7 mouse cellular contexts compared by ENCODE assay signal in genomic region chr9:96478071-96478888, GRCm38 (mm10). TPM values are rescaled to one million over a fixed set of nuclear protein-coding genes. Genes with fewer than 3 reads are reported as not detected.
DNase-seq lines count a peak whose midpoint lies in the region; ATAC-seq lines count a peak whose summit lies in the region.

TSS of gene Rnf7 (minus strand) at chr9:96478675.

- H3K36me3 ChIP-seq in intestine, embryonic 16.5 days (ENCODE audit: control insufficient read depth, insufficient read depth, low read length), result no peaks in the 10 kb centered on the region
- H3K36me3 ChIP-seq in midbrain, embryonic 11.5 days (ENCODE audit: control insufficient read depth, insufficient read depth, low read length), result 0 out of 2 replicates have a peak, but pooled peaks cover 2% of the 10 kb centered on the region

- peak; percentile 97 for DNase-seq in adrenal gland, adult 8-10 months
- peak; percentile 99 for DNase-seq in embryo, embryonic 9.5 days (ENCODE audit: extremely low spot score)
- DNase-seq in gastrocnemius, postnatal 4 days (ENCODE audit: low spot score in 2 of 2), result peak; percentile 100
- peak; percentile 100 for DNase-seq in left cerebral cortex, postnatal 36 days (ENCODE audit: low spot score in 2 of 2)
- DNase-seq in midbrain, embryonic 11.5 days (ENCODE audit: low spot score, missing footprints), result peak; percentile 100
- DNase-seq in skeletal muscle tissue, adult 2 months (ENCODE audit: low read depth, low spot score), result peak; percentile 96

- intact Hi-C loops in left cerebral cortex, postnatal 36 days (cut with DNase I), result loop anchor here (5.0 kb wide), 1 partner anchor 116 kb away; the partner anchor contains the start of gene Atp1b3

- ATAC-seq in intestine, embryonic 16.5 days, result peak; percentile 98
- ATAC-seq in midbrain, embryonic 11.5 days (ENCODE audit: low FRiP score), result peak; percentile 99

- peak within 1 kb of the TSS; percentile 84 for H3K9ac ChIP-seq in intestine, embryonic 16.5 days (ENCODE audit: low read depth, low read length)
- peak within 1 kb of the TSS; percentile 80 for H3K9ac ChIP-seq in midbrain, embryonic 11.5 days (ENCODE audit: low read length)

- H3K9me3 ChIP-seq in intestine, embryonic 16.5 days (ENCODE audit: control insufficient read depth, low read length), result no peaks in the 10 kb centered on the region
- no peaks in the 10 kb centered on the region for H3K9me3 ChIP-seq in midbrain, embryonic 11.5 days (ENCODE audit: control insufficient read depth, low read length)

- peaks cover 7% of the 10 kb centered on the region for H3K4me1 ChIP-seq in intestine, embryonic 16.5 days (ENCODE audit: control insufficient read depth, insufficient read depth, low read length)
- peaks cover 5% of the 10 kb centered on the region; the same call in 1 of the 2 replicates for H3K4me1 ChIP-seq in midbrain, embryonic 11.5 days (ENCODE audit: control insufficient read depth, insufficient read depth, low read length)

- H3K4me2 ChIP-seq in intestine, embryonic 16.5 days (ENCODE audit: low read depth, low read length), result peak within 1 kb of the TSS; percentile 61
- H3K4me2 ChIP-seq in midbrain, embryonic 11.5 days, result peak within 1 kb of the TSS; percentile 67

- under 1% methylated on average over 74 of the region's 74 CpGs for WGBS in intestine, embryonic 16.5 days
- WGBS in midbrain, embryonic 11.5 days, result 0% methylated on average over 62 of the region's 74 CpGs

- peak within 1 kb of the TSS; percentile 79 for H3K4me3 ChIP-seq in intestine, embryonic 16.5 days (ENCODE audit: low read length)
- H3K4me3 ChIP-seq in midbrain, embryonic 11.5 days (ENCODE audit: low read depth, low read length), result peak within 1 kb of the TSS; percentile 88

- peak within 1 kb of the TSS; percentile 72 for H3K27ac ChIP-seq in intestine, embryonic 16.5 days (ENCODE audit: low read length)
- peak within 1 kb of the TSS; percentile 75 for H3K27ac ChIP-seq in midbrain, embryonic 11.5 days (ENCODE audit: low read depth, low read length)

- no peaks in the 10 kb centered on the region for H3K27me3 ChIP-seq in intestine, embryonic 16.5 days (replicated peaks; ENCODE audit: control insufficient read depth, insufficient read depth, low read length)
- no peaks in the 10 kb centered on the region for H3K27me3 ChIP-seq in midbrain, embryonic 11.5 days (ENCODE audit: control insufficient read depth, insufficient read depth, low read length)

RNA-seq across cellular contexts. Expression of gene Rnf7, which starts in this region (rescaled TPM):
- 10 to 100 TPM; 71.2 to 80.5 (median 77.9) TPM for total RNA-seq in adrenal gland, adult 8-10 months (2022)
- total RNA-seq in gastrocnemius, postnatal 4 days (2021), result 10 to 100 TPM; 87.3 to 91.2 TPM
- polyA plus RNA-seq in intestine, embryonic 16.5 days (2015; fragmentation: Nextera tagmentation; extraction: Ambion mirVana), result 151 and 166 TPM in 2 replicates
- total RNA-seq in left cerebral cortex, postnatal 36 days (2021), result 10 to 100 TPM; 56.2 to 63.1 TPM
- 293 and 294 TPM in 2 replicates for polyA plus RNA-seq in midbrain, embryonic 11.5 days (2014; fragmentation: Nextera tagmentation; extraction: Ambion mirVana)

Comparison
In these comparisons a context has a peak if more than half of its experiments do, and no peak if none do; other contexts are left out.
1. Peak in every context shown above with its lines: DNase-seq, ATAC-seq, H3K4me3 ChIP-seq and H3K27ac ChIP-seq.